Mouse (Mus musculus): ENCODE results near the gene Fam49a. TPM values are rescaled to one million over a fixed set of nuclear protein-coding genes. Genes with fewer than 3 reads are reported as not detected.
A peak's percentile ranks its signal among the peaks of the same experiment; 100 is the strongest.

Fam49a gene
- polyA plus RNA-seq, 1 experiment from 2014 or later = 186 TPM

DNA sequence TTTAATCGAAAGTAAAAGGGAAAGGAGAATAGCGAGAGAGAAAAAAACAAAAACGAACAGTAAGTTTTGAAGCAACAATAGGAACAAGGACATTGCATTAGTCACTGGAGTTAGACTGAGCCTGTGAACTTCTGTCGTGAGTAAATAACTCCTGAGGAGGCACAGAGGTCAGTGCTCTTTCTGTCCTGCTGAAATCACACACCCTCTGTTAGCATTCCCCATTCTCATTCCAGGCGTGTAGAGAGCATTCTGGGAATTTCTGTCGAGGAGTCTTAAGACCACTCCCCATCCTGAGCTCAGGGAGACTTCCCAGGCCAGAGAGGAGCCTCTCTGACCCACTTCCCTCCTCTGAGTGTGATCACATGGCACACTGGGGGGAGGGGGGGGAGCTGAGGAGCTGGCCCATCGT, 16.5 kb downstream of the Fam49a start:
- no peak overlapping the region for H3K4me2 ChIP-seq (ENCODE audit: low read length)
- H3K4me3 ChIP-seq (replicated peaks; ENCODE audit: low read length) = no peak overlapping the region
- ATAC-seq = no peak
- H3K9ac ChIP-seq (replicated peaks; ENCODE audit: low read depth, low read length) = no peak overlapping the region
- H3K27ac ChIP-seq (ENCODE audit: low read length) = no peak overlapping the region
- H3K36me3 ChIP-seq (ENCODE audit: control insufficient read depth, insufficient read depth) = 0 out of 2 replicates have a peak, but pooled peaks cover 2% of the 10 kb centered on the region
- H3K9me3 ChIP-seq (ENCODE audit: control insufficient read depth, low read length) = no peaks in the 10 kb centered on the region
- no peaks in the 10 kb centered on the region for H3K27me3 ChIP-seq (replicated peaks; ENCODE audit: control insufficient read depth, insufficient read depth, low read length)
- peaks cover 27% of the 10 kb centered on the region for H3K4me1 ChIP-seq (replicated peaks; ENCODE audit: control insufficient read depth, insufficient read depth, low read length)
- 68% methylated on average over 7 of the region's 7 CpGs for WGBS

DNA sequence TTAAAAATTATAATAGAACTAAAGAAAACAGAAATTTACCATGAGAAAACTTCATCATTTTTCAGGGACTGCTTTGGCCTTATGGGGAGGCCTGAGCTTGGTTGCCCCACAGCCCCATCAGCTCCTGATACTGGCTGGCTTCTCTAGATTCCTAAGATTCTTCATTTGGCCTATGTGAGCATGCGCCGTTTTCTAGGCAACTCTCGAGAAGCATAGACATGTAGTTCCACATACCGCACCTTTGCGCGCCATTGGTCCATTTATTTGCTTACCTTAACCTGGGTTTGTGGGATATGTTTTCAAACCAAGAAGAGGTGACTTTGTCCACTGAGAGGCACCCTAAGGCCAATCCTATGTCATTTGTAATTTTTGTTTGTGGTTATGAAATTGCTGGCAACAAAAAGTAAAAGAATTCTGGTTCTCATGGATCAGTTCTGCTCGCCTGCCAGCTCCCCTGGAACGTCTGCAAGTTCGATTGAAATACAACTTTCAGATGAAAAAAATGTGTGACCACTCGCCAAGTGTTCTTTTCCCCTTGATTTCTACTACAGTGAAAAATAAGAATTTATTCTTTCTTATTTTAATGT, 21.9 kb downstream of the Fam49a start:
- H3K27me3 ChIP-seq (replicated peaks; ENCODE audit: control insufficient read depth, insufficient read depth, low read length) = no peaks in the 10 kb centered on the region
- ATAC-seq = no peak
- H3K36me3 ChIP-seq (ENCODE audit: control insufficient read depth, insufficient read depth) = no peaks in the 10 kb centered on the region
- peaks cover 23% of the 10 kb centered on the region for H3K4me1 ChIP-seq (replicated peaks; ENCODE audit: control insufficient read depth, insufficient read depth, low read length)
- H3K9me3 ChIP-seq (ENCODE audit: control insufficient read depth, low read length) = no peaks in the 10 kb centered on the region
- no peak overlapping the region for H3K4me3 ChIP-seq (replicated peaks; ENCODE audit: low read length)
- 86% methylated on average over 10 of the region's 10 CpGs for WGBS
- no peak overlapping the region for H3K9ac ChIP-seq (replicated peaks; ENCODE audit: low read depth, low read length)
- no peak overlapping the region for H3K4me2 ChIP-seq (ENCODE audit: low read length)
- no peak overlapping the region for H3K27ac ChIP-seq (ENCODE audit: low read length)

DNA sequence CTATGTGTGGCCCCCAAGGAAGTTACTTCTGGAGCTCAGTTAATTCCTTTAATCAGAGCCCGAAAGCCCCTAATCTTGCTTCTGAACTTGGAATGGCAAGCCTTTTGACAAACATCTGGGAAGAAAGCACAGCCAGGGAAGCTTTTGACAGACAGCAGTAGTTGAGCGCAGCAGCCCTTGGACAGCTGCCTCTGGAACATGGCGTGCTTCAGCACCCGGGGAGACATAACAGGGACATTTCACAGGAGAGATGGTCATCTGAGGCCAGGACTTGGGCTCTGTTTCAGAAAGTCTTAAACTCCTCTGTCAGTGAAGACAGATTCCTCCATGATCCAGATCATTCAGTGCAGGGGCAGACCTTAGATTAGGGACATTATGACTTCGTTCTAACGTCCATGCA, 22.6 kb downstream of the Fam49a start:
- peaks cover 24% of the 10 kb centered on the region for H3K4me1 ChIP-seq (replicated peaks; ENCODE audit: control insufficient read depth, insufficient read depth, low read length)
- H3K4me3 ChIP-seq (replicated peaks; ENCODE audit: low read length) = no peak overlapping the region
- no peak overlapping the region for H3K4me2 ChIP-seq (ENCODE audit: low read length)
- H3K36me3 ChIP-seq (ENCODE audit: control insufficient read depth, insufficient read depth) = no peaks in the 10 kb centered on the region
- no peaks in the 10 kb centered on the region for H3K27me3 ChIP-seq (replicated peaks; ENCODE audit: control insufficient read depth, insufficient read depth, low read length)
- no peak for ATAC-seq
- WGBS = 86% methylated on average over 6 of the region's 6 CpGs
- H3K9ac ChIP-seq (replicated peaks; ENCODE audit: low read depth, low read length) = no peak overlapping the region
- H3K9me3 ChIP-seq (ENCODE audit: control insufficient read depth, low read length) = no peaks in the 10 kb centered on the region
- H3K27ac ChIP-seq (ENCODE audit: low read length) = no peak overlapping the region

DNA sequence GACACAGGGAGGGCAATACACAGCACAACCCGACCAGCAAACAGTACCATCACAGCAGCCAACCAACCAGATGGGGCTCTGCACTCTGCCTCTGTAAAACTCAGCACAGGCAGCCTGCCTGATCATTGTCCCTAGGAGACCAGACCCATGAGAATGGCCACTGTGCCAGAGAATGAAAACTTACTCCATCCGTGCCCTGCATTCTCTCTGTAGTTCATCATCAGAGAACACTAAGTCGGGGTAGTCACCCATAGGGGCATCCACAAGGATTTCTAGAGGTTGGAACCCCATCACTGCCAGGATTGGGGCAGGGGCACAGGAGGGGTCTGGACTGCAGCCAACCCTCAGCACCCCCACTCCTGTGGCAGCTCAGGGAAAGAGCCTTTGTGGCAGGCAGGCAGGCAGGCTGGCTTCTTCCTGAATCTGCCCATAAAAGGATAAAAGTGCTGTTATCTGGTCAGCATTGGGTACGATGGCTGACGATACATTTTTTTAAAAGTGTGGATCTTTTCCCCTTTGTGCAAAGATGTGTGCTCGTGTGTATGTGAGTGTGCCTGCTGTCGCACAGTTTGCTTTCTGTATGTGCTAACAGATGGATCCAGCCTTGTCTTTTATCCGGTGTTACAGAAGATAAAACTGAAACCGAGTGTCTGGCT, 25.3 kb downstream of the Fam49a start:
- Histone ChIP-seq H3K27ac (ENCODE audit: low read length) (peak overlapping the region; percentile 98), H3K27me3 (replicated peaks; ENCODE audit: control insufficient read depth, insufficient read depth, low read length) (no peaks in the 10 kb centered on the region), H3K4me3 (replicated peaks; ENCODE audit: low read length) (no peak overlapping the region), H3K9me3 (ENCODE audit: control insufficient read depth, low read length) (no peaks in the 10 kb centered on the region), H3K4me1 (replicated peaks; ENCODE audit: control insufficient read depth, insufficient read depth, low read length) (peaks cover 34% of the 10 kb centered on the region), H3K9ac (replicated peaks; ENCODE audit: low read depth, low read length) (peak overlapping the region; percentile 35; the same call in 1 of the 2 replicates), H3K36me3 (ENCODE audit: control insufficient read depth, insufficient read depth) (no peaks in the 10 kb centered on the region), H3K4me2 (ENCODE audit: low read length) (peak overlapping the region; percentile 42)
- WGBS = 28% methylated on average over 9 of the region's 9 CpGs
- peak; percentile 84 for ATAC-seq

DNA sequence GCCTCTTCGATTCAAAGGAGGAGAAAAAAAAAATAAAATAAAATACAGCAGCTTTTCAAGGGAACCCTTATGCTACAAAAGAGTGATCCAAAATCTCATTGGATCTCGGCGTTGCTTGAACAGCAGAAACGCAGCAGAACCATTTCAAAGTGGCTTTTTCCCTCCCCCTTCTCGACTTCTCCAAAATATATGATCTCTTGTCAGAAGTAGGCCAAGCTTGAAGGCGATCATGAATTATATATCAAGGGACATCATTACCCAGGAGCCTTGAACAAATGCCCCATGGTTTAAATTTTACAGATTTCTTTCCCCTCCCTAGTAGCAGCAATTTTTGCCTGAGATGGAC, 25.8 kb downstream of the Fam49a start:
- 35% methylated on average over 6 of the region's 6 CpGs for WGBS
- no peak overlapping the region for H3K4me3 ChIP-seq (replicated peaks; ENCODE audit: low read length)
- H3K9me3 ChIP-seq (ENCODE audit: control insufficient read depth, low read length) = no peaks in the 10 kb centered on the region
- no peaks in the 10 kb centered on the region for H3K27me3 ChIP-seq (replicated peaks; ENCODE audit: control insufficient read depth, insufficient read depth, low read length)
- no peak overlapping the region; the same call in 1 of the 2 replicates for H3K9ac ChIP-seq (replicated peaks; ENCODE audit: low read depth, low read length)
- H3K4me1 ChIP-seq (replicated peaks; ENCODE audit: control insufficient read depth, insufficient read depth, low read length) = peaks cover 37% of the 10 kb centered on the region
- H3K4me2 ChIP-seq (ENCODE audit: low read length) = peak overlapping the region; percentile 6
- H3K36me3 ChIP-seq (ENCODE audit: control insufficient read depth, insufficient read depth) = no peaks in the 10 kb centered on the region
- H3K27ac ChIP-seq (ENCODE audit: low read length) = peak overlapping the region; percentile 98
- no peak for ATAC-seq

DNA sequence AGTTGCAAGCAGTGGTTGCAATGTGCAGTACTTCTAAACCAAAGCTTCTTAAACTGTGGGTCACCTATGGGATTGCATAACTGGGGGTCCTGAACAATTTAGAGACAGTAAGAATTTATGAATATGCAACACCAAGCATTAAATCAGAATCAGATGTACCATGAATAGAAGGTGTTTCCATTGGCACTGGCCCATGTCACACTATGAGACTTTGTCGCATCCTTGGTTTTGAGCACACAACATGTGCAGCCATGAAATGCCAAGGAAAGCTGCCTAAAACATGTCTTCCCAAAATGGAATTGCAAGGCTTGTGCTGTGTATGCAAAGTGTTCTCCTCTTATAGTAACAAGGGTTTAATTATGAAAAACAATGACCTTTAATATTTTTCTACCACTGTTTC, 26.6 kb downstream of the Fam49a start:
- Histone ChIP-seq H3K4me3 (replicated peaks; ENCODE audit: low read length) (no peak overlapping the region), H3K9ac (replicated peaks; ENCODE audit: low read depth, low read length) (peak overlapping the region; percentile 15; the same call in 1 of the 2 replicates), H3K27me3 (replicated peaks; ENCODE audit: control insufficient read depth, insufficient read depth, low read length) (no peaks in the 10 kb centered on the region), H3K4me1 (replicated peaks; ENCODE audit: control insufficient read depth, insufficient read depth, low read length) (peaks cover 43% of the 10 kb centered on the region), H3K9me3 (ENCODE audit: control insufficient read depth, low read length) (no peaks in the 10 kb centered on the region), H3K27ac (ENCODE audit: low read length) (peak overlapping the region; percentile 98), H3K4me2 (ENCODE audit: low read length) (no peak overlapping the region), H3K36me3 (ENCODE audit: control insufficient read depth, insufficient read depth) (no peaks in the 10 kb centered on the region)
- WGBS = 63% methylated on average over 1 of the region's 1 CpGs
- ATAC-seq = peak; percentile 7; the same call in 1 of the 2 replicates

DNA sequence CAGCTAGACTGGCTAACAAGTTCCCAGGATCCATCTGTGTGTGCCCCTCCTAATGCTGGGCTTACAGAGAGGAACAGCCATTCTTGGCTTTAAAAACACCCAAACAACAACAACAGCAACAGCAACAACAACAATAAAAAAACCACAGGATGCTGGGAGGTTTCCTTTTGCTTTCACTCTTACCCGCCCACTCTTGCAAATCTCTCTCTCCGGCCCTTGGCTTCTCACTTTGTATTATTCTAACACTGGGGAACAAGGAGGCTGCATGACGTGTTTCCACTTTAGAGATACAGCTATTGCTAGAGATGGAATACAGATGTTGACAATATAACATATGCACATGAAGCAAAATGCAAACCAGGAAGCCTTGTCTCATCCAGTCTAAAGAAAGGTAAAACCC, 27.7 kb downstream of the Fam49a start:
- H3K4me3 ChIP-seq (replicated peaks; ENCODE audit: low read length) = no peak overlapping the region
- H3K27ac ChIP-seq (ENCODE audit: low read length) = peak overlapping the region; percentile 59; the same call in 1 of the 2 replicates
- 74% methylated on average over 3 of the region's 3 CpGs for WGBS
- no peak overlapping the region for H3K9ac ChIP-seq (replicated peaks; ENCODE audit: low read depth, low read length)
- H3K9me3 ChIP-seq (ENCODE audit: control insufficient read depth, low read length) = no peaks in the 10 kb centered on the region
- H3K36me3 ChIP-seq (ENCODE audit: control insufficient read depth, insufficient read depth) = 0 out of 2 replicates have a peak, but pooled peaks cover 2% of the 10 kb centered on the region
- H3K4me2 ChIP-seq (ENCODE audit: low read length) = no peak overlapping the region
- H3K4me1 ChIP-seq (replicated peaks; ENCODE audit: control insufficient read depth, insufficient read depth, low read length) = peaks cover 43% of the 10 kb centered on the region
- ATAC-seq = no peak
- H3K27me3 ChIP-seq (replicated peaks; ENCODE audit: control insufficient read depth, insufficient read depth, low read length) = no peaks in the 10 kb centered on the region

DNA sequence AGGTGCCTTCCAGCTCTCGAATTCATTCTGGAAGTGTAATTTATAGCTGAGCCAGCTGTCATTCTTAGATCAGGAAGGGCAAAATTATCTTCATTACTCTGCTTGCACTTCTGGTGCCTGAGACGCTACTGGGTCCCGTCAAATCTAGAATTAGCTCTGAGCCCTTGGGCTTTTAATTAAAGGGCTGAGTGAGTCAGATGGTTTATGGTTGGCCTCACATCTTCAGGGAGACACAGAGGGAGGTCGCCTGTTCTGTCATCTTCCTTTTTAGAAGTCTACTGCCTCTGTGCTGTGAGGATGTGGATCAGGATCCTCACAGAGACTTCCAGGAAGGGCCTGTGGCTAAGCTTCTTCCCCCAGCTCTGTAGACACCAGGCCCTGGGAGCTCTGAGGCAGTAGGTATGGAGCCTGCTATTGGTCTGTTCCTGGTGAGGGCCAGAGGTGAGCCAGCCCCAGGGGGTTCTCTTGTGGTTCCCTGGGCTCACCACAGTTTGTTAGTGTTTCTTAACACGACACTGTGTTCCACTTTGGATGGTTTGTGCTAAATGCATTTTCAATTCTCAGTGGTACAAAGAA, 30.2 kb downstream of the Fam49a start:
- Histone ChIP-seq H3K9me3 (ENCODE audit: control insufficient read depth, low read length) (no peaks in the 10 kb centered on the region), H3K27me3 (replicated peaks; ENCODE audit: control insufficient read depth, insufficient read depth, low read length) (no peaks in the 10 kb centered on the region), H3K4me1 (replicated peaks; ENCODE audit: control insufficient read depth, insufficient read depth, low read length) (peaks cover 35% of the 10 kb centered on the region), H3K4me3 (replicated peaks; ENCODE audit: low read length) (no peak overlapping the region), H3K9ac (replicated peaks; ENCODE audit: low read depth, low read length) (no peak overlapping the region), H3K36me3 (ENCODE audit: control insufficient read depth, insufficient read depth) (0 out of 2 replicates have a peak, but pooled peaks cover 2% of the 10 kb centered on the region), H3K27ac (ENCODE audit: low read length) (no peak overlapping the region), H3K4me2 (ENCODE audit: low read length) (no peak overlapping the region)
- WGBS = 34% methylated on average over 5 of the region's 5 CpGs
- ATAC-seq = no peak

DNA sequence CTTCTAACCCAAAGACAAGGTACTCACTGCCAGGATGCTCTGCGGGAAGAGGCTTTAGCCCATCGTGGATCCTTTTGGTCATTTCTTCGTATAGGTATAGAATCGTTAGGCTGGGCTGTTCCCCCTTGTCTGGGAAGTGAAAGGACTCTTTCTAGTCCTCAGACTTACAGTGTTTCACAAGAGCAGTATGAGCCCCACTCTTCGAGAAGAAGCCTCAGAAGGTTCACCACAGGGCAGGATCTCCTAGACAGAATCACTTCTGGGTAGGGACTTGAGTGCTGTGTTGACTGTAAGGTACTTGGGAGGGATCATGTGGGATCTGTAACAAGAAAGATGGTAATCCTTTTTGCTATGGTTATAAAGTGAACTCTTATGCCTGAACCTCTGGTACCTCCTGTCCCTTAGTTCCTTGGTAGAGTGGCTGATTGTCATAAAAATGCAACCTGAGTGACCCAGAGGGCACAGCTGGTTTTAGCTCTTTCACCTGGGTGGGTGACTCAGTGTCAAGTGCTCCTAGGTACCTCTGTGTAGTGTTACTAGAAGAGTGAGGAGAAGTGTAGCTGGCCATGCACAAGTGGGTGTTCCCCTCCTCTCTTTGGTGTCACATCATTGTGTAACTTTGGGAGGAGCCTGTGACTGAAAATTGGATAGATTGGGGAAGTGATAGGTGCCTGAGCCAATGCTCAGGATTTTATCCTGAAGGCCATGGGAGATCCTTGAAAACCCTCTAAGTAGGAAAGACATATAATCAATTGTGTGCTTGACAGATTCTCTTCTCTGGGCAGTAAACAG, 32.6 kb downstream of the Fam49a start:
- no peak overlapping the region for H3K27ac ChIP-seq (ENCODE audit: low read length)
- H3K9me3 ChIP-seq (ENCODE audit: control insufficient read depth, low read length) = no peaks in the 10 kb centered on the region
- WGBS = 89% methylated on average over 5 of the region's 5 CpGs
- no peak overlapping the region for H3K9ac ChIP-seq (replicated peaks; ENCODE audit: low read depth, low read length)
- peaks cover 2% of the 10 kb centered on the region; the same call in 1 of the 2 replicates for H3K36me3 ChIP-seq (ENCODE audit: control insufficient read depth, insufficient read depth)
- ATAC-seq = no peak
- H3K4me1 ChIP-seq (replicated peaks; ENCODE audit: control insufficient read depth, insufficient read depth, low read length) = peaks cover 22% of the 10 kb centered on the region
- no peak overlapping the region for H3K4me3 ChIP-seq (replicated peaks; ENCODE audit: low read length)
- no peak overlapping the region for H3K4me2 ChIP-seq (ENCODE audit: low read length)
- no peaks in the 10 kb centered on the region for H3K27me3 ChIP-seq (replicated peaks; ENCODE audit: control insufficient read depth, insufficient read depth, low read length)
